Mouse (Mus musculus): ENCODE measurements around the gene Mcpt9. TPM values are rescaled to one million over a fixed set of nuclear protein-coding genes. Genes with fewer than 3 reads are reported as not detected.

The Mcpt9 gene
- polyA plus RNA-seq, 1 experiment from 2014 or later, result not detected

Other genes starting within 250 kb of the Mcpt9 start
- gene Adcy4, start 246.4 kb downstream of the Mcpt9 start, polyA plus RNA-seq (2015; fragmentation: Nextera tagmentation; extraction: Ambion mirVana), result 4.1 and 4.2 TPM in 2 replicates
- gene Ripk3, start 241.6 kb downstream of the Mcpt9 start, polyA plus RNA-seq (2015; fragmentation: Nextera tagmentation; extraction: Ambion mirVana), result 2.3 and 2.4 TPM in 2 replicates
- gene Nfatc4, start 207.4 kb downstream of the Mcpt9 start, polyA plus RNA-seq (2015; fragmentation: Nextera tagmentation; extraction: Ambion mirVana), result 7.9 and 8.8 TPM in 2 replicates
- 13.4 and 13.5 TPM in 2 replicates for gene Nynrin, start 176.5 kb downstream of the Mcpt9 start, polyA plus RNA-seq (2015; fragmentation: Nextera tagmentation; extraction: Ambion mirVana)
- gene Cbln3, start 146.1 kb downstream of the Mcpt9 start, polyA plus RNA-seq (2015; fragmentation: Nextera tagmentation; extraction: Ambion mirVana), result 0.23 and 0.26 TPM in 2 replicates
- 10.1 and 11.1 TPM in 2 replicates for gene Khnyn, start 145.5 kb downstream of the Mcpt9 start, polyA plus RNA-seq (2015; fragmentation: Nextera tagmentation; extraction: Ambion mirVana)
- 89.4 and 92.5 TPM in 2 replicates for gene Sdr39u1, start 130.2 kb downstream of the Mcpt9 start, polyA plus RNA-seq (2015; fragmentation: Nextera tagmentation; extraction: Ambion mirVana)
- gene Cma1, start 85.8 kb downstream of the Mcpt9 start, polyA plus RNA-seq (2015; fragmentation: Nextera tagmentation; extraction: Ambion mirVana), result not detected in 2 replicates
- gene Cma2, start 79.5 kb downstream of the Mcpt9 start, polyA plus RNA-seq (2015; fragmentation: Nextera tagmentation; extraction: Ambion mirVana), result not detected in 2 replicates
- not detected in 2 replicates for gene Mcpt1, start 12.5 kb downstream of the Mcpt9 start, polyA plus RNA-seq (2015; fragmentation: Nextera tagmentation; extraction: Ambion mirVana)
- gene Mcpt2, start 11.5 kb upstream of the Mcpt9 start, polyA plus RNA-seq (2015; fragmentation: Nextera tagmentation; extraction: Ambion mirVana), result not detected in 2 replicates
- not detected in 2 replicates for gene Mcpt4, start 31.8 kb upstream of the Mcpt9 start, polyA plus RNA-seq (2015; fragmentation: Nextera tagmentation; extraction: Ambion mirVana)
- not detected in 2 replicates for gene Mcpt8, start 54.8 kb upstream of the Mcpt9 start, polyA plus RNA-seq (2015; fragmentation: Nextera tagmentation; extraction: Ambion mirVana)
- not detected in 2 replicates for gene Ctsg, start 72.1 kb upstream of the Mcpt9 start, polyA plus RNA-seq (2015; fragmentation: Nextera tagmentation; extraction: Ambion mirVana)
- not detected in 2 replicates for gene Gzme, start 90.1 kb upstream of the Mcpt9 start, polyA plus RNA-seq (2015; fragmentation: Nextera tagmentation; extraction: Ambion mirVana)
- not detected in 2 replicates for gene Gzmd, start 102.1 kb upstream of the Mcpt9 start, polyA plus RNA-seq (2015; fragmentation: Nextera tagmentation; extraction: Ambion mirVana)
- gene Gzmg, start 129.1 kb upstream of the Mcpt9 start, polyA plus RNA-seq (2015; fragmentation: Nextera tagmentation; extraction: Ambion mirVana), result not detected in 2 replicates
- not detected in 2 replicates for gene Gzmn, start 144.1 kb upstream of the Mcpt9 start, polyA plus RNA-seq (2015; fragmentation: Nextera tagmentation; extraction: Ambion mirVana)
- not detected in 2 replicates for gene Gzmf, start 180.9 kb upstream of the Mcpt9 start, polyA plus RNA-seq (2015; fragmentation: Nextera tagmentation; extraction: Ambion mirVana)
- not detected in 2 replicates for gene Gzmc, start 204.2 kb upstream of the Mcpt9 start, polyA plus RNA-seq (2015; fragmentation: Nextera tagmentation; extraction: Ambion mirVana)
- not detected in 2 replicates for gene Gzmb, start 231.8 kb upstream of the Mcpt9 start, polyA plus RNA-seq (2015; fragmentation: Nextera tagmentation; extraction: Ambion mirVana)

Data from midbrain, embryonic 13.5 days (tissue).